Mouse (Mus musculus) layer of hippocampus, postnatal 25 days (tissue): Measurements from ENCODE around the gene G6pd2. TPM values are rescaled to one million over a fixed set of nuclear protein-coding genes. Genes with fewer than 3 reads are reported as not detected.

ENCODE experiments used
- DNase-seq, 2 experiments: peaks; one replicate each; pipeline ENCODE4 v3.0.0; 2022; ENCODE audit warnings: mixed read lengths in 2 of 2, low spot score in 1 of 2; ENCODE audit errors: extremely low spot score in 1 of 2
- total RNA-seq, 2 experiments: library from RNA; stranded (reverse); gene quantifications; 2 replicates each; pipeline ENCODE4 v1.2.3; 2021

Gene G6pd2
- total RNA-seq: not detected

- no peak for DNase-seq
These were observed at the start of gene G6pd2 for GRCm38 (mm10) chr5:61808516-61808915. G6pd2 (plus strand) TSS chr5:61808816.

- DNase-seq: no peak
These were observed 44.4 kb upstream of the G6pd2 start for GRCm38 (mm10) chr5:61764214-61764613.

GRCm38 (mm10) chr5:61832935-61833551 lies 24.4 kb downstream of the G6pd2 start:
- DNase-seq: no peak

- DNase-seq: no peak
These were observed 35.3 kb downstream of the G6pd2 start for GRCm38 (mm10) chr5:61843891-61844290.
